Mouse (Mus musculus) forebrain, embryonic 14.5 days (tissue): ENCODE results near the gene B4galt5. TPM values are rescaled to one million over a fixed set of nuclear protein-coding genes. Genes with fewer than 3 reads are reported as not detected.

Experiments used
- ATAC-seq: fragments of 200-750 bp; cut with Nextera tagmentation; 2 replicates; pipeline ENCODE4 v1.8.0; 2017; ENCODE audit warnings: mild to moderate bottlenecking, moderate library complexity
- DNase-seq: peaks from one replicate; pipeline ENCODE4 v3.0.0-alpha.2; 2015; ENCODE audit warnings: low spot score
- H3K27ac ChIP-seq: fragments of 300-500 bp; sonication (generic); 2 replicates; pipeline ENCODE4 v1.5.1; 2014; ENCODE audit warnings: low read depth, mild to moderate bottlenecking, control low read depth, low read length, moderate library complexity
- H3K27me3 ChIP-seq: fragments of 300-500 bp; sonication (generic); replicated peaks from 2 replicates; pipeline ENCODE4 v1.6.1; 2014; ENCODE audit warnings: low read length, control low read depth, mixed read lengths; ENCODE audit not compliant: control insufficient read depth, insufficient read depth
- H3K36me3 ChIP-seq: fragments of 300-500 bp; sonication (generic); 2 replicates; pipeline ENCODE4 v1.6.1; 2014; ENCODE audit warnings: low read length, control low read depth; ENCODE audit not compliant: control insufficient read depth, insufficient read depth
- H3K4me1 ChIP-seq: fragments of 300-500 bp; sonication (generic); 2 replicates; pipeline ENCODE4 v1.6.1; 2014; ENCODE audit warnings: antibody characterized with exemption, low read length, control low read depth; ENCODE audit not compliant: control insufficient read depth, insufficient read depth
- H3K4me2 ChIP-seq: fragments of 300-500 bp; sonication (generic); 2 replicates; pipeline ENCODE4 v1.6.1; 2014; ENCODE audit warnings: mild to moderate bottlenecking, control low read depth, low read length
- H3K4me3 ChIP-seq: fragments of 300-500 bp; sonication (generic); 2 replicates; pipeline ENCODE4 v1.5.1; 2014; ENCODE audit warnings: low read depth, low read length, control low read depth
- H3K9ac ChIP-seq: fragments of 300-500 bp; sonication (generic); 2 replicates; pipeline ENCODE4 v1.6.1; 2014; ENCODE audit warnings: mild to moderate bottlenecking, low read length, control low read depth, moderate library complexity
- H3K9me3 ChIP-seq: fragments of 300-500 bp; sonication (generic); replicated peaks from 2 replicates; pipeline ENCODE4 v1.6.1; 2016; ENCODE audit warnings: low read length, control low read depth, mixed read lengths; ENCODE audit not compliant: control insufficient read depth
- WGBS: fragments of 180-500 bp; shearing (Covaris S2); extraction: QIAGEN DNeasy Blood & Tissue Kit; methylation state at CpG from one replicate; pipeline ENCODE4 v1.1.7; 2014; 5-methylcytosine and 5-hydroxymethylcytosine counted together
- polyA plus RNA-seq: library from polyadenylated mRNA; unstranded; fragments of >200 nt; fragmentation: Nextera tagmentation; extraction: Ambion mirVana; gene quantifications from 2 replicates; pipeline ENCODE4 v1.2.1, GENCODE M21; 2014

Gene B4galt5
- polyA plus RNA-seq, 1 experiment from 2014 or later: 10.9 TPM

GRCm38 (mm10) chr2:167266231-167266630 lies 82.8 kb downstream of the B4galt5 start:
- Histone ChIP-seq H3K27ac (no peak overlapping the region), H3K9ac (no peak overlapping the region), H3K4me3 (no peak overlapping the region), H3K27me3 (no peaks in the 10 kb centered on the region), H3K36me3 (no peaks in the 10 kb centered on the region), H3K4me2 (no peak overlapping the region), H3K9me3 (no peaks in the 10 kb centered on the region), H3K4me1 (no peaks in the 10 kb centered on the region)
- no peak for ATAC-seq
- no peak for DNase-seq
- WGBS: 95% methylated on average over 10 of the region's 10 CpGs

GRCm38 (mm10) chr2:167265806-167266205 lies 83.2 kb downstream of the B4galt5 start:
- no peak overlapping the region for H3K4me2 ChIP-seq
- no peak for DNase-seq
- H3K36me3 ChIP-seq: no peaks in the 10 kb centered on the region
- no peaks in the 10 kb centered on the region for H3K4me1 ChIP-seq
- no peaks in the 10 kb centered on the region for H3K9me3 ChIP-seq
- 74% methylated on average over 4 of the region's 5 CpGs for WGBS
- no peak overlapping the region for H3K9ac ChIP-seq
- H3K27ac ChIP-seq: no peak overlapping the region
- ATAC-seq: no peak
- no peaks in the 10 kb centered on the region for H3K27me3 ChIP-seq
- H3K4me3 ChIP-seq: no peak overlapping the region

- Histone ChIP-seq H3K36me3 (no peaks in the 10 kb centered on the region), H3K4me2 (no peak overlapping the region), H3K9me3 (no peaks in the 10 kb centered on the region), H3K27me3 (no peaks in the 10 kb centered on the region), H3K4me3 (no peak overlapping the region), H3K27ac (no peak overlapping the region), H3K4me1 (no peaks in the 10 kb centered on the region), H3K9ac (no peak overlapping the region)
- ATAC-seq (no peak), DNase-seq (no peak)
- 92% methylated on average over 2 of the region's 2 CpGs for WGBS
Observed at GRCm38 (mm10) chr2:167265021-167265420, 84.0 kb downstream of the B4galt5 start.

GRCm38 (mm10) chr2:167263931-167264330 lies 85.1 kb downstream of the B4galt5 start:
- no peak overlapping the region for H3K4me3 ChIP-seq
- DNase-seq (no peak), ATAC-seq (no peak)
- H3K27me3 ChIP-seq: no peaks in the 10 kb centered on the region
- H3K36me3 ChIP-seq: no peaks in the 10 kb centered on the region
- 89% methylated on average over 11 of the region's 11 CpGs for WGBS
- no peaks in the 10 kb centered on the region for H3K9me3 ChIP-seq
- no peak overlapping the region for H3K27ac ChIP-seq
- H3K9ac ChIP-seq: no peak overlapping the region
- no peak overlapping the region for H3K4me2 ChIP-seq
- H3K4me1 ChIP-seq: no peaks in the 10 kb centered on the region

GRCm38 (mm10) chr2:167263040-167263810 lies 85.8 kb downstream of the B4galt5 start:
- H3K9ac ChIP-seq: no peak overlapping the region
- no peaks in the 10 kb centered on the region for H3K4me1 ChIP-seq
- no peak overlapping the region for H3K4me3 ChIP-seq
- no peak overlapping the region for H3K4me2 ChIP-seq
- H3K36me3 ChIP-seq: no peaks in the 10 kb centered on the region
- H3K9me3 ChIP-seq: no peaks in the 10 kb centered on the region
- 91% methylated on average over 8 of the region's 8 CpGs for WGBS
- DNase-seq: no peak
- H3K27ac ChIP-seq: no peak overlapping the region
- H3K27me3 ChIP-seq: no peaks in the 10 kb centered on the region
- no peak for ATAC-seq

GRCm38 (mm10) chr2:167262433-167262832 lies 86.5 kb downstream of the B4galt5 start:
- H3K36me3 ChIP-seq: no peaks in the 10 kb centered on the region
- 95% methylated on average over 10 of the region's 10 CpGs for WGBS
- no peak overlapping the region for H3K4me2 ChIP-seq
- H3K4me1 ChIP-seq: no peaks in the 10 kb centered on the region
- DNase-seq (no peak), ATAC-seq (no peak)
- H3K27me3 ChIP-seq: no peaks in the 10 kb centered on the region
- H3K9me3 ChIP-seq: no peaks in the 10 kb centered on the region
- no peak overlapping the region for H3K9ac ChIP-seq
- no peak overlapping the region for H3K4me3 ChIP-seq
- no peak overlapping the region for H3K27ac ChIP-seq

GRCm38 (mm10) chr2:167261106-167261505 lies 87.9 kb downstream of the B4galt5 start:
- ATAC-seq: no peak
- no peak overlapping the region for H3K4me3 ChIP-seq
- H3K9me3 ChIP-seq: no peaks in the 10 kb centered on the region

GRCm38 (mm10) chr2:167257790-167258189 lies 91.2 kb downstream of the B4galt5 start:
- no peaks in the 10 kb centered on the region for H3K27me3 ChIP-seq
- DNase-seq: no peak
- H3K4me2 ChIP-seq: no peak overlapping the region
- H3K4me1 ChIP-seq: no peaks in the 10 kb centered on the region
- no peaks in the 10 kb centered on the region for H3K36me3 ChIP-seq
- H3K9ac ChIP-seq: no peak overlapping the region
- no peak overlapping the region for H3K27ac ChIP-seq
- no peak for ATAC-seq
- H3K9me3 ChIP-seq: no peaks in the 10 kb centered on the region
- H3K4me3 ChIP-seq: no peak overlapping the region
- WGBS: 63% methylated on average over 3 of the region's 3 CpGs

More at GRCm38 (mm10) chr2:167261106-167261505, 87.9 kb downstream of the B4galt5 start:
- H3K27me3 ChIP-seq: no peaks in the 10 kb centered on the region
- DNase-seq: no peak
- H3K4me2 ChIP-seq: no peak overlapping the region
- H3K27ac ChIP-seq: no peak overlapping the region
- no peak overlapping the region for H3K9ac ChIP-seq
- H3K4me1 ChIP-seq: no peaks in the 10 kb centered on the region
- no peaks in the 10 kb centered on the region for H3K36me3 ChIP-seq
- 78% methylated on average over 4 of the region's 4 CpGs for WGBS

GRCm38 (mm10) chr2:167254808-167255207 lies 94.2 kb downstream of the B4galt5 start:
- H3K27ac ChIP-seq: no peak overlapping the region
- WGBS: 84% methylated on average over 6 of the region's 6 CpGs
- H3K4me1 ChIP-seq: no peaks in the 10 kb centered on the region
- no peak overlapping the region for H3K4me2 ChIP-seq
- ATAC-seq: no peak
- H3K27me3 ChIP-seq: no peaks in the 10 kb centered on the region
- H3K36me3 ChIP-seq: no peaks in the 10 kb centered on the region
- H3K9me3 ChIP-seq: no peaks in the 10 kb centered on the region
- no peak overlapping the region for H3K9ac ChIP-seq
- H3K4me3 ChIP-seq: no peak overlapping the region
- DNase-seq: no peak
